Mouse (Mus musculus) thymus, postnatal 10 days (tissue): Measurements from ENCODE around the gene Gper1.
"Not testable (repeated sequence)": the region's sequence is repeated elsewhere in the genome, so short reads cannot be mapped to it uniquely, and the experiment has no call there.

ENCODE experiments used
- DNase-seq, 2 experiments: peaks; one replicate each; pipeline ENCODE4 v3.0.0; 2021; ENCODE audit warnings: low spot score in 2 of 2

Gene Gper1

DNA sequence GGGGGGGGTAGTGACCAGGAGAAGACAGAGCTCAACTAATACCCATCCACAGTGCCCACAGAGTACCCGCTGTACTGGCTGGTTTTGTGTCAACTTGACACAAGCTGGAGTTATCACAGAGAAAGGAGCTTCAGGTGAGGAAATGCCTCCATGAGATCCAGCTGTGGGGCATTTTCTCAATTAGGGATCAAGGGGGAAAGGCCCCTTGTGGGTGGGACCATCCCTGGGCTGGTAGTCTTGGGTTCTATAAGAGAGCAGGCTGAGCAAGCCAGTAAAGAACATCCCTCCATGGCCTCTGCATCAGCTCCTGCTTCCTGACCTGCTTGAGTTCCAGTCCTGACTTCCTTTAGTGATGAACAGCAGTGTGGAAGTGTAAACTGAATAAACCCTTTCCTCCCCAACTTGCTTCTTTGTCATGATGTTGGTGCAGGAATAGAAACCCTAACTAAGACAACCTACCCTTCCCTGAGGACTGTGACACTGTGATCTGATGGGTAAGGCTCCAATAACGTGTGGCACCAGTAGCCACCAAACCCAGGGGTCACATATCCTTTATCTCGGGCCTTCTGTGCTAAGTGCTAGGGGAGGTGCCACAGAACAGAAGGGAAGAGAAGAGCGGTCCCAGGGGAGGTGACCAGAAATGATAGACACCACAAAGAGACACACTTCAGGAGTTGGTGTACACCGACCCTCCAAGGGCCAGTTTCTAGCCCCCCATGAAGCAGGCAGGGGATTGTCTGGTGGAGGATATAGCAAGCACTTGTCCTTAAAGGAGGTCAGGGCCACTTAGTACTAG lies 32.4 kb upstream of the Gper1 start:
- DNase-seq: not testable (repeated sequence)

GRCm38 (mm10) chr5:139391309-139391990 lies 31.5 kb upstream of the Gper1 start:
- DNase-seq: no peak

GRCm38 (mm10) chr5:139392219-139393196 lies 30.4 kb upstream of the Gper1 start:
- no peak for DNase-seq

DNA sequence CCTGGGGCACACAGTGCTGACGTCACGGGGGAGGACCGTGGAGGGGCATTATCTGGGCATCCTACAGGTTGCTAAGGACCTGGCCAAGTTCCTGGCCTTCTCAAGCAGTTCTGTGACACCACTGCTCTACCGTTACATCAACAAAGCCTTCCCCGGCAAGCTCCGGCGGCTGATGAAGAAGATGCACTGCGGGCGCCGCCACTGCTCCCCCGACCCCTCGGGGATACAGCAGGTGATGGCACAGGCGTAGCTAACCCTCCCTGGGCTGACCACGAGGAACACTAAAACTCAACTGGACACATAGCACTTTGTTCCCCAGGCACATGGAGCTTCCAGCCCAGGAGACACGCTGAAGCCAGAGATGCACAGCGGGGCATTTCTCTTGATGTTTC lies 29.8 kb upstream of the Gper1 start:
- DNase-seq: no peak

DNA sequence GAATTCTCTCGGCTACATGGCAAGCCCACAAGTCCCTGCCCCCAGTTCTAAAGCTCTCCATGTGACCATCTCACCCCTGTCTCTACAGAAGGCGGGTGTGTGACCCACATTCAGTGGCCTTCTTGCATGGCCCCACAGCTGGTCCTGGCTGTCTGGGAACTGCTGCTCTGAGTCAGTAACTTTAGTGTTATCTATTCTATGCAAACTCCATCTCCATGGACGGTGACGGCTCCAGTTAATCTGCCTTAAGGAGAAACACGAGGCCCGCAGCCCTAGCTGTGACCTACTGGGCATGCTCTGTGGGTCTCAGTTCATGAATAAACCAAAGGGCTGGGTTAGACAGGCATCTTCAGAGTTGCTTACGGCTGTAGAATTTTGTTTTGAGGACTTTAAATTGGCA lies 28.6 kb upstream of the Gper1 start:
- no peak for DNase-seq

- no peak for DNase-seq
These were observed 27.4 kb upstream of the Gper1 start for GRCm38 (mm10) chr5:139395528-139395927.

DNA sequence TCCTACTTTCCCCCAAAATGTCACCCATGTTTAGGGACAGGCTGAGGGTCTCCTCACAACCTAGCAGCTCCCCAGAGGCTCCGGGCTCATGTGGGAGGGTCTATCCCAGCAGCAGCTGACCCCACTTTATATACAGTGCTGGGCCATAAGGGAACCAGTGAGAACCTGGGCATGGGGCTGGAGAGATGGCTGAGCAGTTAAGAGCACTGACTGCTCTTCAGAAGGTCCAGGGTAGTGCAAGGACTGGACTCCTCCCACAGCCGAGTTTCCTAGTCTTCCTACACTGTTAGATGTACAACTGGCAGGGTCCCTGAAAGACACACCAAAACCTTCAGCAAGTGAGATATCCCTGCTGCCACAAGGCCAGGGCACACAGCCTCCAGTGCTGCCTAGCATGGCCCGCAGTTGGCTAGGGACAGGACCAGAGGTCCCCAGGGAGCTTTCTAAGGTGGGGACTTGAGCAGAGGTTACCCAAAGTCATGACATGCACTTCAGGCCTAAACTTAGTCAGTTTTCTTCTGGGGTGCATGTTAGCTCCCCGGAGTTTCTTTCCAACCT lies 25.5 kb upstream of the Gper1 start:
- no peak for DNase-seq

GRCm38 (mm10) chr5:139397959-139398753 lies 24.8 kb upstream of the Gper1 start:
- DNase-seq: peak; percentile 76 to 90

GRCm38 (mm10) chr5:139398786-139399185 lies 24.2 kb upstream of the Gper1 start:
- no peak for DNase-seq

- DNase-seq: no peak
These were observed 23.0 kb upstream of the Gper1 start for GRCm38 (mm10) chr5:139399991-139400390.

DNA sequence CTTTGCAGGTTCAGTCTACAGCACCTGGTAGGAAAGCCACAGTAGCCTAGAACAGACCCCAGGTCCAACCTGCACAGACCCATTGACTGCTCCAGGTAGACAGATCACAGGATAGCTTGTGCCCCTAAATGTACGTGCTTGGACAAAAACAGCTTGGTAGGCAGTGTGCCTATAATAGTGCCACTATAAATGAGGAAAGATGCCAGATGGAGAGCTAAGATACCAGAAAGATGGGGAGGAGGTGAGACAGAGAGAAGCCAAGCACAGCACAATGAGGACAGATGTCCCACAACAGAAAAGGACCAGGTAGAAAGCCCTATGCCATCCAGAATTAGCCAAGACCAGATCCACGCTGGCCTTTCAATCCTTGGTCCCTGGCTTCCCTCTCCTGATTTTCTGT lies 20.8 kb upstream of the Gper1 start:
- no peak for DNase-seq

DNA sequence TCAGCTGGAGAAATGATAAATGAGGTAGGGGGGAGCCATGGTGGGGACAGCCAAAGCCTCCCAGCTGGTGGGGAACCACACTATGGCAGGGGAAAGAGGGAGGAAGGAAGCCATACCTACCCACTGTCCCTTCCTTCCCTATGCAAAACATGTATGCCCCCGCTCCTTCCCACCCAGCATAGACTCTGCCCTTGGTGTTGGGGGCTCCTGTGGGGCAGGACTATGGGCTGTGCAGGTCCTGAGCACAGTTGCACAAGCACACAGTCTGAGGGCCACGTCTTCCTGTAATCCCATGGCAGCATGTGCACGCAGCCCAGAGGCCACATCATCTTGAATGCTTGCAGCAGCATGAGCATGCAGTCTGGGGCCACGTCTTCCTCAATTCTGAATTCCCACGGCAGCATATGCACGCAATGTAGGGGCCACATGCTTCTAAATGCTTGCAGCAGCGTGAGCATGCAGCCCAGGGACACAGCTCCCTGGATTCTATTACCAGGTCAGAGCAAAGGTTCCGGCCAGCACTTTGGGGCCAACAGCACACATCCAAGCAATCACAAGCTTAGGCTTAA lies 19.2 kb upstream of the Gper1 start:
- DNase-seq: no peak

DNA sequence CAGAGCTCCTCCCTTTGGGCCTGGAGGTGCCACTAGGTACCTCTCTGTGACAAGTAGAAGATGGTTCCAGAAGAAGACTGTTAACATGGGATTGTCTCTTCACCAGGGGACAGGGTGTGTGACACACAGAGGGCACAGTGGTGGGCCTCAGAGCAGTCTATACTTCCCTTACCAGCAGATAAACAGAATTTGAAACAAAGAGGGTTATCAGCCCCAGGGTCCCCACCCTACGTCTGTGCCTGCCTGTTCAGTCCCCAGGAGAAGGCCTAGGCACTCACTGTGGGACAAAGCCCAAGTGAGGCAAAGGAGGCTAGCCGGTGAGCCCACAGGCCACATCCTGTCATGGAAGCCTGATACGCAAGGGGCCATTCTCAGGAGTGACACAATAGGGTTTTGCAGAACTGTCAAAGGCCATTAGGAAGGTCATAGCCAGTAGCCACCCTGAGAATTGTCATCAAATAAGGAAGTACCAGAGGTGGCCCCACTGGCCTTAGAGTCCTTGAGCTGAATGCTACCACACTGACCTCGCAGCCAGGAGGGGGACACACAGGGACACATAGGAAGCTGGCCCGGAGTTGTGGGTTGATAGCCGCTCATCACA lies 18.1 kb upstream of the Gper1 start, which contains the start of gene C130050O18Rik:
TSS of gene C130050O18Rik (plus strand) at position 480 of the 601 bp plus-strand sequence.
- no peak for DNase-seq

DNA sequence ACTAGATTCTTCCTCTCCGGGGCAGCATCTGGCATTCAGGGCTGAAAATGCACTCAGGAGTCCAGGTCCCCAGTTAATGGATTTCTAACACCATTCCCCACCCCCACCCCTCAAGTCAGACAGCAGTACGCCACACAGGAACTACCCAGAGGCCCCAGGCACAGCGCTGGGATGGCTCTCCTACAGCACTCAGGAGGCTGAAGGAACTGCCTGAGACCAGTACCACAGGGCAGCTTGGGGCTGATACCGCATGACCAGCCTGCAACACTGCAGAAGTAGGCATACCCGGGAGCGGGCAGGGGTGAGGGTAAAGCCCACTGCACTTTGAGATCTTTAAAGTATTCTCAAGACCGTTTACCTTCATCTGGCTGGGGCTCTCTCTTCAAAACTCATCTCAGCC lies 17.5 kb upstream of the Gper1 start:
- no peak for DNase-seq

DNA sequence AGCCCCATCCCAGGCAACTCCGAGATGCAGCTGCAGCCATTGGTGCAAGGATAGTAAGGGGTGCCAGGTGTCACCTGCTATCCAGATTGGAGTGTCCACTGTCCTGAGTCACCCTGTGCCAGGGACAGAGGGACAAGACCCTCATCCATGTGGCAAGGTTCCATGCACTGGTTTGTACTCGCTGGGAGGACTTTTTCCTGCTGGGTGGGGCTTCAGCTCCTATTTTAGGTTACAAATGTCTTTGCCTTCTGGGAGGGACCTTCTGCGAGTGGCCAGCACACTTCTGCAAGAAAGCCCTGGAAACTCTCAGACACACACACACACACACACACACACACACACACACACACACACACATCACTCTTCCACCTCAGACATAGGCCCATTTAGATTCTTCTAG lies 17.0 kb upstream of the Gper1 start:
- no peak for DNase-seq

DNA sequence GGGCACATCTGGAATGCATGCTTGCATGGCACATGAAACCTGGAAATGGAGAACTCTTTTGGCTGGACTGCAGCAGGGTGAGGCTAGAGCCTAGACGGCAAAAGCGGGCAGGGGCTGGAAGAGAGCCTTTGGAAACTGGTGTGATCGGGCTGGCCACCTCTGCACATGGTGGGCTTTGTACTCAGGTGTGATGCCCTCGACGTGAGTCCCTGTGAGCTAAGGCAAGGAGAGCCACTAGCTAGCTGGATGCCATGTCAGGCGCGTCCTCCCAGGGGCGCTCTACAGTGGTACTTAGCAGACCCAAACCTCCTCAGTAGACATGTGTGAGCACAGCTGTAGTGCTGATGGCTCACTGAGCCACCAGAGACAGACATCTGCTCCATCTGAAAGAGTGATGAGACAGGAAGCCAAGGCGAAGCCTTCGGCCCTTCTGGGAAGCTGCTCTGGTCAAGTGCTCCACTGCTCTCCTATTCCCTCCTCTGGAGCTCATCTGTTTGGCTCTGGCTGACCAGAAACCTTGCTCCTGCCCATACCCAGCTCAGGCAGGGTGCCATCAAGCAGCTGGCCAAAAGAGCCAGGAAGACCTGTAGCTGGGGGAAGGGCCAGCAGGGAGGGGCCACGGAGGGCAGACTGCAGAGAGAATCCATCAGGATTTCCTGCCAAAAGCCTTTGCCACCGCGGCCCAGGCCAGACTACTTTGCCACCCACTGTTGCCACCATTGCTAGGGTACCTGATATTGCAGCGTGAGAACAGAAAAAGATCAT lies 15.6 kb upstream of the Gper1 start:
- no peak for DNase-seq

- no peak for DNase-seq
These were observed 14.4 kb upstream of the Gper1 start for GRCm38 (mm10) chr5:139408511-139408910.

- DNase-seq: no peak
These were observed 13.5 kb upstream of the Gper1 start for GRCm38 (mm10) chr5:139409412-139409811.

GRCm38 (mm10) chr5:139410056-139410455 lies 12.9 kb upstream of the Gper1 start:
- DNase-seq: no peak
